Mouse (Mus musculus) CH12F3 (cell line): ENCODE results near the gene Psd4.

Source experiments
- in situ Hi-C: fragments of 300-500 bp; cut with MboI; formaldehyde crosslinking; loops from 2 replicates; pipeline ENCODE4 v1.14.3; 2020; ENCODE audit warnings: low sequenced_read_pairs

The Psd4 gene

GRCm38 (mm10) chr2:24367030-24367894 is at the start of gene Psd4:
Gene Psd4, plus strand, starts transcription at chr2:24367580.
- in situ Hi-C loops, result no loop called here

GRCm38 (mm10) chr2:24317919-24318598 is 49.3 kb upstream of the Psd4 start:
- in situ Hi-C loops, result no loop called here

GRCm38 (mm10) chr2:24335333-24335732 is 32.0 kb upstream of the Psd4 start:
- in situ Hi-C loops, result no loop called here

GRCm38 (mm10) chr2:24336545-24336944 is 30.8 kb upstream of the Psd4 start, which contains the start of gene Il1rn:
Gene Il1rn, plus strand, starts transcription at chr2:24336853.
- in situ Hi-C loops, result no loop called here

- in situ Hi-C loops, result no loop called here
Measured at GRCm38 (mm10) chr2:24341395-24341885, 25.9 kb upstream of the Psd4 start.

GRCm38 (mm10) chr2:24344619-24345018 is 22.8 kb upstream of the Psd4 start:
- in situ Hi-C loops, result no loop called here

- in situ Hi-C loops, result no loop called here
Measured at GRCm38 (mm10) chr2:24345056-24345455, 22.3 kb upstream of the Psd4 start.

GRCm38 (mm10) chr2:24347926-24348325 is 19.5 kb upstream of the Psd4 start:
- in situ Hi-C loops, result no loop called here

GRCm38 (mm10) chr2:24351159-24351558 is 16.2 kb upstream of the Psd4 start:
- in situ Hi-C loops, result no loop called here

- in situ Hi-C loops, result no loop called here
Measured at GRCm38 (mm10) chr2:24353042-24353441, 14.3 kb upstream of the Psd4 start.

- in situ Hi-C loops, result no loop called here
Measured at GRCm38 (mm10) chr2:24357642-24358041, 9.7 kb upstream of the Psd4 start.

GRCm38 (mm10) chr2:24359347-24359746 is 8.0 kb upstream of the Psd4 start:
- in situ Hi-C loops, result no loop called here

GRCm38 (mm10) chr2:24363818-24364217 is 3.6 kb upstream of the Psd4 start:
- in situ Hi-C loops, result no loop called here

- in situ Hi-C loops, result no loop called here
Measured at GRCm38 (mm10) chr2:24366214-24366975, 985 bp upstream of the Psd4 start.

GRCm38 (mm10) chr2:24367895-24368261 is 498 bp downstream of the Psd4 start:
- in situ Hi-C loops, result no loop called here

GRCm38 (mm10) chr2:24378747-24379450 is 11.5 kb downstream of the Psd4 start:
- in situ Hi-C loops, result no loop called here

GRCm38 (mm10) chr2:24382456-24383230 is 15.3 kb downstream of the Psd4 start:
- in situ Hi-C loops, result no loop called here

- in situ Hi-C loops, result no loop called here
Measured at GRCm38 (mm10) chr2:24383636-24384035, 16.3 kb downstream of the Psd4 start.

- in situ Hi-C loops, result no loop called here
Measured at GRCm38 (mm10) chr2:24384393-24384792, 17.0 kb downstream of the Psd4 start.
